Mouse (Mus musculus): ENCODE measurements at regions not wholly inside any gene's neighbourhood (a gene's known extent, or its start where the extent isn't known, plus 50 kb on each side); places are given as distances from the start of the nearest gene placed in this dataset.
A peak's percentile ranks its signal among the peaks of the same experiment; 100 is the strongest.

DNA sequence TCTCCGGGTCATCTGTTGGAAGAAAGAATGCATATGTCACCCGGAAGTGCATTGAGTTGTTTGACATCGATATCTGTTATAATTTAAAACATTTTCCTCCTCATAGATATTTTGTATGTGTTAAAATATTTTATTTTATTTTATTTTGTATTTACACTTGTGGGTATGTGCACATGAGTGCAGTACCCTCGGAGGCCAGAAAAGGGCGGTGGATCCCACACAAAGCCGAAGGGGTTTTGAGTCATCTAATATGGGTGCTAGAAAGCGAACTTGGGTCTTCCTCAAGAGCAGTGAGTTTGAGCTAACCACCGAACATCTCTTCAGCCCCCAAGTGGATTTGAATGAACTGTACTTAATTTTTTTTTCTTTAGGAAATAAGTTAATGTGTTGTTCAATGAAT lies 156.0 kb downstream of the Gm11011 start:
- H3K36me3 ChIP-seq (ENCODE audit: control insufficient read depth in 1 of 2, insufficient read depth in 2 of 2, low read length in 2 of 2) = no peaks in the 10 kb centered on the region
- no peak for TF ChIP-seq CHD2 (IDR thresholded peaks at IDR 0.05; ENCODE audit: low read length)
- TF ChIP-seq CTCF (IDR thresholded peaks at IDR 0.05 in 2 of 3, conservative IDR thresholded peaks at IDR 0.05 in 1 of 3; ENCODE audit: control insufficient read depth in 1 of 3, insufficient read depth in 1 of 3, low read depth in 2 of 3, low read length in 3 of 3, poor library complexity in 1 of 3, severe bottlenecking in 1 of 3) = peak in 2 of 3 experiments; percentile 25 to 30; a peak in 3 of 6 replicates
- no peak overlapping the region for H3K27ac ChIP-seq (ENCODE audit: control insufficient read depth, low read depth, low read length)
- H3K79me2 ChIP-seq (ENCODE audit: control insufficient read depth, insufficient read depth, low read length, poor library complexity) = no peaks in the 10 kb centered on the region
- peak; percentile 5 for DNase-seq (ENCODE audit: low read depth, low spot score)
- H3K4me1 ChIP-seq (ENCODE audit: control insufficient read depth in 1 of 2, insufficient read depth in 2 of 2, low read length in 2 of 2) = no peaks in the 10 kb centered on the region
- no peaks in the 10 kb centered on the region for H3K9me3 ChIP-seq (replicated peaks; ENCODE audit: insufficient read depth, low read length)
- no peaks in the 10 kb centered on the region for H3K27me3 ChIP-seq (ENCODE audit: control insufficient read depth in 1 of 2, insufficient read depth in 2 of 2, low read length in 2 of 2)
- no peak overlapping the region for H3K4me3 ChIP-seq (ENCODE audit: control insufficient read depth in 1 of 2, insufficient read depth in 1 of 2, low read depth in 2 of 2, low read length in 2 of 2)
- H3K9ac ChIP-seq (ENCODE audit: control insufficient read depth, low read depth, low read length, poor library complexity, severe bottlenecking) = no peak overlapping the region

DNA sequence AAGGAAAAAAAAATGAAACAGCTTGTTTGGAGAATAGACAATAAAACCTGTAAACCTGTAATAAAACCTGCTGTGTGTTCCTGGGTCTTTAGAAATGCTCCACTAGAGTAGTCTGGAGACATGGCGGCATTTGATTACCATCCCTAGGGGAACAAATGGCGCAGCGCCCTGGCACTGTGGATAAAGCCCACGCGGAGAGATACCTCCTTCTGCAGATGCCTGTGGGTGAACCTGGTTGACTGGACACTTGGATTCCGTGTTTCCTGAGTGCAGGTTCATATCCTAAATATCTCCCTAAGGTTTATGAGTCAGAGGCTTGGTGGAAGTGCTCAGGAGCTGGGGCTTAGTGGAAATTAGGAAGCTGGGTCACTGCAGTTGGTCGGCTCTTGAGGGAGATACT lies 158.1 kb downstream of the Gm11011 start:
- no peak for DNase-seq (ENCODE audit: low read depth, low spot score)
- TF ChIP-seq MAZ (IDR thresholded peaks at IDR 0.05; ENCODE audit: low read depth, low read length) (no peak), TAL1 (IDR thresholded peaks at IDR 0.05; ENCODE audit: low read length) (no peak), SIN3A (IDR thresholded peaks at IDR 0.05; ENCODE audit: low read length) (no peak), TBP (IDR thresholded peaks at IDR 0.05; ENCODE audit: low read depth, low read length) (no peak), ZC3H11A (IDR thresholded peaks at IDR 0.05; ENCODE audit: low read depth, low read length) (no peak), CHD2 (IDR thresholded peaks at IDR 0.05; ENCODE audit: low read length) (no peak), MYB (IDR thresholded peaks at IDR 0.05; ENCODE audit: low read depth, low read length) (no peak), POLR2A (IDR thresholded peaks at IDR 0.05; ENCODE audit: control insufficient read depth in 1 of 2, insufficient read depth in 1 of 2, low read depth in 1 of 2, low read length in 2 of 2, poor library complexity in 1 of 2) (no peak), E2F4 (IDR thresholded peaks at IDR 0.05; ENCODE audit: borderline replicate concordance, low read depth, low read length) (no peak), CHD1 (IDR thresholded peaks at IDR 0.05; ENCODE audit: low read depth, low read length) (no peak), POLR2AphosphoS5 (IDR thresholded peaks at IDR 0.05; ENCODE audit: borderline replicate concordance, low read depth, low read length) (no peak), NELFE (IDR thresholded peaks at IDR 0.05; ENCODE audit: low read depth, low read length) (no peak)
- Histone ChIP-seq H3K9me3 (replicated peaks; ENCODE audit: insufficient read depth, low read length) (no peaks in the 10 kb centered on the region), H3K79me2 (ENCODE audit: control insufficient read depth, insufficient read depth, low read length, poor library complexity) (no peaks in the 10 kb centered on the region), H3K27ac (ENCODE audit: control insufficient read depth, low read depth, low read length) (no peak overlapping the region), H3K27me3 (ENCODE audit: control insufficient read depth in 1 of 2, insufficient read depth in 2 of 2, low read length in 2 of 2) (no peaks in the 10 kb centered on the region), H3K4me3 (ENCODE audit: control insufficient read depth in 1 of 2, insufficient read depth in 1 of 2, low read depth in 2 of 2, low read length in 2 of 2) (no peak overlapping the region), H3K36me3 (ENCODE audit: control insufficient read depth in 1 of 2, insufficient read depth in 2 of 2, low read length in 2 of 2) (no peaks in the 10 kb centered on the region), H3K9ac (ENCODE audit: control insufficient read depth, low read depth, low read length, poor library complexity, severe bottlenecking) (no peak overlapping the region), H3K4me1 (ENCODE audit: control insufficient read depth in 1 of 2, insufficient read depth in 2 of 2, low read length in 2 of 2) (no peaks in the 10 kb centered on the region)

DNA sequence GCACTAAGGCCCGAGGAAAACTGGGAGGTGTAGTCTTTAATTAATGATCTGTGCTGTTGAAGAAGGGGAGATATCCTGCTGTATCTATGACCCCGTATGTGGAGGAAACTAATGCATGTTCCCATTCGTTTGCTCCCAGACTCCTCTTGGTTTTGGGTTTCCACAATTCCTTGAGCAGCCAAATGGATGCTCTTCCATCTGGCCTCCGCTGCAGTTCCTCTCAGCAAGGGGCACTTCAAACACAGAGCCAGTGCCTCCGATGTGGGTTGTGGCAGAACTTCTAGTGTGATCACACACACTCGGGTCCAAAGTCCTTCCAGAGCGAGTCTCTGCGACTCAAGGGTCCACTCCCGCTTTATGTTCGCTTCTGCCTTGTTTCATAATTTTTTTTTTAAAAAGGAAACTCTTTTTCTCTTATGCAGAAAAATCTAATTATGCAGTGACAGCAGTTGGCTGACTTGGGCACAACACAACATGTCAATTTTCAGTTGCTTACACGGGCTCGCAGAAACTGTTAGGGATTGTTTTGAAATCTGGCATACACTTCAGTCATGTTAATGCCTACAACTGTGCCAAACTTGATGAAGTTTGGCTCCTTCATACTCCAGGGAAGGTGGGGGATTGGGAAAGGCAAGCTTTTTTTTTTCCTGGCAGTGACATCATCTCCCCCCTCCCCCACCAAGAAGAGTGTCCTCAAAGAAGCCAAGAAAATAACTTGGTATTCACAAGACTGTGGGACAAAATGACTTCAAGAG lies 163.2 kb downstream of the Gm11011 start:
- TF ChIP-seq ZMIZ1 (IDR thresholded peaks at IDR 0.05; ENCODE audit: low read depth, low read length) = no peak
- no peak for TF ChIP-seq EP300 (IDR thresholded peaks at IDR 0.05; ENCODE audit: low read depth in 1 of 2, low read length in 2 of 2)
- TF ChIP-seq USF2 (IDR thresholded peaks at IDR 0.05; ENCODE audit: borderline replicate concordance in 1 of 2, insufficient read depth in 1 of 2, low read depth in 1 of 2, low read length in 2 of 2) = no peak
- TF ChIP-seq POLR2AphosphoS2 (IDR thresholded peaks at IDR 0.05; ENCODE audit: low read length) = no peak
- TF ChIP-seq NELFE (IDR thresholded peaks at IDR 0.05; ENCODE audit: low read depth, low read length) = no peak
- no peak for TF ChIP-seq GATA1 (IDR thresholded peaks at IDR 0.05; ENCODE audit: low read depth, low read length)
- TF ChIP-seq MYB (IDR thresholded peaks at IDR 0.05; ENCODE audit: low read depth, low read length) = no peak
- no peak for TF ChIP-seq ETS1 (IDR thresholded peaks at IDR 0.05; ENCODE audit: low read depth, low read length)
- no peaks in the 10 kb centered on the region for H3K4me1 ChIP-seq (ENCODE audit: control insufficient read depth in 1 of 2, insufficient read depth in 2 of 2, low read length in 2 of 2)

More for the DNA sequence above, 163.2 kb downstream of the Gm11011 start:
- no peak overlapping the region for H3K4me3 ChIP-seq (ENCODE audit: control insufficient read depth in 1 of 2, insufficient read depth in 1 of 2, low read depth in 2 of 2, low read length in 2 of 2)
- no peaks in the 10 kb centered on the region for H3K36me3 ChIP-seq (ENCODE audit: control insufficient read depth in 1 of 2, insufficient read depth in 2 of 2, low read length in 2 of 2)
- H3K79me2 ChIP-seq (ENCODE audit: control insufficient read depth, insufficient read depth, low read length, poor library complexity) = no peaks in the 10 kb centered on the region
- DNase-seq (ENCODE audit: low read depth, low spot score) = no peak
- H3K9ac ChIP-seq (ENCODE audit: control insufficient read depth, low read depth, low read length, poor library complexity, severe bottlenecking) = no peak overlapping the region
- H3K9me3 ChIP-seq (replicated peaks; ENCODE audit: insufficient read depth, low read length) = no peaks in the 10 kb centered on the region
- H3K27ac ChIP-seq (ENCODE audit: control insufficient read depth, low read depth, low read length) = no peak overlapping the region
- H3K27me3 ChIP-seq (ENCODE audit: control insufficient read depth in 1 of 2, insufficient read depth in 2 of 2, low read length in 2 of 2) = no peaks in the 10 kb centered on the region

Data from MEL (cell line).